Mouse (Mus musculus) G1E (cell line): ENCODE results near the gene Gtf2a2. TPM values are rescaled to one million over a fixed set of nuclear protein-coding genes. Genes with fewer than 3 reads are reported as not detected.

Experiments used
- ATAC-seq: 2 replicates; pipeline ENCODE4 v1.8.0; 2016; ENCODE audit warnings: mild to moderate bottlenecking; ENCODE audit not compliant: insufficient number of reproducible peaks, poor library complexity, low FRiP score, severe bottlenecking; ENCODE audit errors: extremely low read depth
- DNase-seq: peaks from one replicate; pipeline ENCODE4 v3.0.0; 2012; ENCODE audit warnings: low spot score
- H3K27me3 ChIP-seq: 2 replicates; pipeline ENCODE4 v1.6.1; 2012; ENCODE audit warnings: mild to moderate bottlenecking, low read length, inconsistent platforms; ENCODE audit not compliant: insufficient read depth
- H3K36me3 ChIP-seq: replicated peaks from 2 replicates; pipeline ENCODE3; 2012; ENCODE audit warnings: mild to moderate bottlenecking, inconsistent platforms
- H3K4me1 ChIP-seq: 2 replicates; pipeline ENCODE4 v1.6.1; 2012; ENCODE audit warnings: low read depth, low read length, inconsistent platforms, mixed read lengths; ENCODE audit not compliant: insufficient read depth
- H3K4me3 ChIP-seq: 2 replicates; pipeline ENCODE4 v1.5.1; 2012; ENCODE audit warnings: low read depth, mild to moderate bottlenecking, inconsistent platforms, low read length, moderate library complexity, mixed read lengths
- H3K9me3 ChIP-seq: replicated peaks from 2 replicates; pipeline ENCODE4 v1.6.1; 2012; ENCODE audit warnings: inconsistent platforms
- CTCF ChIP-seq: IDR thresholded peaks from 2 replicates; pipeline ENCODE4 v1.5.1; 2012; ENCODE audit warnings: low read depth, low read length, inconsistent platforms, mixed read lengths
- GATA1 ChIP-seq: IDR thresholded peaks from 2 replicates; pipeline ENCODE4 v1.6.1; 2012; ENCODE audit warnings: borderline replicate concordance, low read length, inconsistent platforms, mixed read lengths
- GATA2 ChIP-seq: IDR thresholded peaks from 2 replicates; pipeline ENCODE4 v1.6.1; 2012; ENCODE audit warnings: low read depth, low read length, inconsistent platforms, borderline replicate concordance
- POLR2AphosphoS5 ChIP-seq: IDR thresholded peaks from 2 replicates; pipeline ENCODE4 v1.6.1; 2012; ENCODE audit warnings: low read depth, low read length, inconsistent platforms; ENCODE audit not compliant: insufficient replicate concordance
- TAL1 ChIP-seq: conservative IDR thresholded peaks from 2 replicates; pipeline ENCODE4 v1.6.1; 2012; ENCODE audit warnings: low read depth, low read length, inconsistent platforms, mixed read lengths
- polyA plus RNA-seq: library from polyadenylated mRNA; stranded (reverse); fragments of >175 nt; gene quantifications from 2 replicates; pipeline ENCODE4 v1.2.3, GENCODE M21; 2012
- total RNA-seq, 2 experiments: library from RNA; stranded (forward) in 1 of 2; stranded (reverse) in 1 of 2; fragments of 200-1000 nt in 1 of 2; fragments of >200 nt in 1 of 2; fragmentation: Nextera tagmentation in 1 of 2; gene quantifications; 2 replicates each; pipeline ENCODE4 v1.2.3; 2014 to 2017

Gene Gtf2a2
- total RNA-seq (2014; fragmentation: Nextera tagmentation) = 83.4 and 91.8 TPM in 2 replicates
- 180 and 188 TPM in 2 replicates for total RNA-seq (2017)
- 47.4 and 67.6 TPM in 2 replicates for polyA plus RNA-seq

- no peak for TF ChIP-seq GATA2
- TF ChIP-seq GATA1 = no peak
- TF ChIP-seq TAL1 = no peak
- TF ChIP-seq POLR2AphosphoS5 = no peak
- no peak for TF ChIP-seq CTCF
- H3K36me3 ChIP-seq = peaks cover 56% of the 10 kb centered on the region
- peaks cover 40% of the 10 kb centered on the region for H3K4me1 ChIP-seq
- no peaks in the 10 kb centered on the region for H3K27me3 ChIP-seq
- ATAC-seq (peak; percentile 86), DNase-seq (peak; percentile 81)
- H3K4me3 ChIP-seq = peak within 1 kb of the TSS; percentile 92
- no peaks in the 10 kb centered on the region for H3K9me3 ChIP-seq
Observed at GRCm38 (mm10) chr9:70012408-70012901, at the start of gene Gtf2a2. Gene Gtf2a2 (plus strand): TSS chr9:70012550.

GRCm38 (mm10) chr9:69964370-69964769 lies 48.0 kb upstream of the Gtf2a2 start:
- ATAC-seq = no peak
- Histone ChIP-seq H3K27me3 (peaks cover 18% of the 10 kb centered on the region; the same call in 1 of the 2 replicates), H3K36me3 (no peaks in the 10 kb centered on the region), H3K9me3 (no peaks in the 10 kb centered on the region), H3K4me1 (no peaks in the 10 kb centered on the region), H3K4me3 (no peak overlapping the region)
- TF ChIP-seq GATA1 (no peak), CTCF (no peak), TAL1 (no peak), GATA2 (no peak), POLR2AphosphoS5 (no peak)
- DNase-seq = no peak

GRCm38 (mm10) chr9:69985526-69985925 lies 26.8 kb upstream of the Gtf2a2 start:
- Histone ChIP-seq H3K36me3 (no peaks in the 10 kb centered on the region), H3K4me1 (peaks cover 19% of the 10 kb centered on the region), H3K9me3 (no peaks in the 10 kb centered on the region), H3K4me3 (no peak overlapping the region), H3K27me3 (peaks cover 14% of the 10 kb centered on the region)
- TF ChIP-seq TAL1 = no peak
- TF ChIP-seq POLR2AphosphoS5 = no peak
- TF ChIP-seq CTCF = no peak
- no peak for TF ChIP-seq GATA2
- no peak for TF ChIP-seq GATA1
- no peak for DNase-seq
- ATAC-seq = no peak

GRCm38 (mm10) chr9:69986063-69986462 lies 26.3 kb upstream of the Gtf2a2 start:
- DNase-seq (no peak), ATAC-seq (no peak)
- Histone ChIP-seq H3K27me3 (peaks cover 13% of the 10 kb centered on the region), H3K9me3 (no peaks in the 10 kb centered on the region), H3K36me3 (peaks cover under 1% of the 10 kb centered on the region), H3K4me1 (peaks cover 24% of the 10 kb centered on the region), H3K4me3 (no peak overlapping the region)
- TF ChIP-seq TAL1 = no peak
- no peak for TF ChIP-seq CTCF
- TF ChIP-seq GATA2 = no peak
- no peak for TF ChIP-seq POLR2AphosphoS5
- no peak for TF ChIP-seq GATA1

- ATAC-seq (no peak), DNase-seq (no peak)
- Histone ChIP-seq H3K36me3 (peaks cover 6% of the 10 kb centered on the region), H3K27me3 (peaks cover 8% of the 10 kb centered on the region), H3K4me3 (no peak overlapping the region), H3K4me1 (peaks cover 29% of the 10 kb centered on the region), H3K9me3 (no peaks in the 10 kb centered on the region)
- TF ChIP-seq TAL1 = no peak
- TF ChIP-seq GATA2 = no peak
- no peak for TF ChIP-seq CTCF
- no peak for TF ChIP-seq POLR2AphosphoS5
- TF ChIP-seq GATA1 = no peak
Observed at GRCm38 (mm10) chr9:69986571-69986970, 25.8 kb upstream of the Gtf2a2 start.

- peaks cover 14% of the 10 kb centered on the region for H3K36me3 ChIP-seq
- TF ChIP-seq POLR2AphosphoS5 (no peak), CTCF (peak; percentile 32; the same call in 1 of the 2 replicates)
- H3K4me3 ChIP-seq = no peak overlapping the region
- no peaks in the 10 kb centered on the region for H3K9me3 ChIP-seq
- ATAC-seq (0 out of 2 replicates have a peak, but pooled peaks have one; percentile 19), DNase-seq (peak; percentile 32)
- peaks cover 6% of the 10 kb centered on the region; the same call in 1 of the 2 replicates for H3K27me3 ChIP-seq
- peaks cover 39% of the 10 kb centered on the region for H3K4me1 ChIP-seq
Observed at GRCm38 (mm10) chr9:69987579-69987978, 24.8 kb upstream of the Gtf2a2 start.

- peaks cover 47% of the 10 kb centered on the region for H3K4me1 ChIP-seq
- ATAC-seq (no peak), DNase-seq (no peak)
- peak overlapping the region; percentile 98 for H3K4me3 ChIP-seq
- TF ChIP-seq GATA2 (no peak), POLR2AphosphoS5 (no peak)
- no peaks in the 10 kb centered on the region for H3K9me3 ChIP-seq
- H3K36me3 ChIP-seq = peaks cover 20% of the 10 kb centered on the region
- peaks cover 6% of the 10 kb centered on the region; the same call in 1 of the 2 replicates for H3K27me3 ChIP-seq
Observed at GRCm38 (mm10) chr9:69988706-69989302, 23.5 kb upstream of the Gtf2a2 start.
